Mouse (Mus musculus): ENCODE results near the gene Gm20661.

DNA sequence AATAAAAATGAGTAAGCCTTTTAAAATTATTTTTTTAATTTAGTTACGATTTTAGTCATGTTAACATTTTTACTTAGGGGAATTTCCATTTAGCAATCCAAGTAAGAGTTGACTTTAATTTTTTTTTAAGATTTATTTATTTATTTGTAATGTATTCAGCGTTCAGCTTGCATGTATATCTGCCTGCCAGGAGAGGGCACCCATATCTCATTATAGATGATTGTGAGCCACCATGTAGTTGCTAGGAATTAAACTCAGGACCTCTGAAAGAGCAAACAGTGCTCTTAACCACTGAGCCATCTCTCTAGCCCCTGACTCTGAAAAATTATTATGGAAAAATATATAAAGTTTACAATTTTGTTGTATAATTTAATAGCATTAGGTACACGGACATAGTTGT, 43.7 kb downstream of the Gm20661 start:
- TF ChIP-seq ZC3H11A (IDR thresholded peaks at IDR 0.05; ENCODE audit: low read depth, low read length) (no peak), HCFC1 (IDR thresholded peaks at IDR 0.05; ENCODE audit: low read depth, low read length) (no peak), POLR2A (IDR thresholded peaks at IDR 0.05; ENCODE audit: control insufficient read depth in 1 of 2, insufficient read depth in 1 of 2, low read depth in 1 of 2, low read length in 2 of 2, poor library complexity in 1 of 2) (no peak), EP300 (IDR thresholded peaks at IDR 0.05; ENCODE audit: low read depth in 1 of 2, low read length in 2 of 2) (no peak), POLR2AphosphoS5 (IDR thresholded peaks at IDR 0.05; ENCODE audit: borderline replicate concordance, low read depth, low read length) (no peak), UBTF (IDR thresholded peaks at IDR 0.05; ENCODE audit: borderline replicate concordance, insufficient read depth, low read depth, low read length) (no peak), CTCF (IDR thresholded peaks at IDR 0.05 in 2 of 3, conservative IDR thresholded peaks at IDR 0.05 in 1 of 3; ENCODE audit: control insufficient read depth in 1 of 3, insufficient read depth in 1 of 3, low read depth in 2 of 3, low read length in 3 of 3, poor library complexity in 1 of 3, severe bottlenecking in 1 of 3) (peak in 1 of 3 experiments; percentile 49; a peak in 2 of 6 replicates), MAX (IDR thresholded peaks at IDR 0.05; ENCODE audit: low read length) (no peak), MAZ (IDR thresholded peaks at IDR 0.05; ENCODE audit: low read depth, low read length) (no peak), TCF12 (IDR thresholded peaks at IDR 0.05; ENCODE audit: low read depth, low read length) (no peak), GATA1 (IDR thresholded peaks at IDR 0.05; ENCODE audit: low read depth, low read length) (no peak)

Data from MEL (cell line).